Mouse (Mus musculus) mature B cell (primary cell): ENCODE measurements around the gene Hspa1l.

Experiments
- in situ Hi-C: fragments of 300-500 bp; cut with MboI; formaldehyde crosslinking; loops from 2 replicates; pipeline ENCODE4 v1.14.3; 2019

Hspa1l gene

GRCm38 (mm10) chr17:35023221-35023620 is 50.7 kb downstream of the Hspa1l start:
- in situ Hi-C loops = loop anchor here (5.0 kb wide), 1 partner anchor 39 kb away; no protein-coding TSS in a partner anchor

- in situ Hi-C loops = loop anchor here (5.0 kb wide), 1 partner anchor 39 kb away; no protein-coding TSS in a partner anchor
Observed at GRCm38 (mm10) chr17:35023756-35024155, 51.3 kb downstream of the Hspa1l start.

- in situ Hi-C loops = loop anchor here (5.0 kb wide), 1 partner anchor 38 kb away; no protein-coding TSS in a partner anchor
Observed at GRCm38 (mm10) chr17:35024261-35024660, 51.8 kb downstream of the Hspa1l start.

- in situ Hi-C loops = loop anchor here (5.0 kb wide), 1 partner anchor 37 kb away; no protein-coding TSS in a partner anchor
Observed at GRCm38 (mm10) chr17:35024691-35025488, 52.4 kb downstream of the Hspa1l start.

GRCm38 (mm10) chr17:35026206-35026605 is 53.7 kb downstream of the Hspa1l start:
- in situ Hi-C loops = no loop called here

- in situ Hi-C loops = no loop called here
Observed at GRCm38 (mm10) chr17:35027277-35028068, 55.0 kb downstream of the Hspa1l start, which contains the start of gene Sapcd1. Gene Sapcd1 (minus strand): TSS chr17:35028016.

- in situ Hi-C loops = no loop called here
Observed at GRCm38 (mm10) chr17:35028315-35028714, 55.8 kb downstream of the Hspa1l start.
